Mouse (Mus musculus) layer of hippocampus, adult 8-10 months (tissue): ENCODE results near the gene Shisa8. TPM values are rescaled to one million over a fixed set of nuclear protein-coding genes. Genes with fewer than 3 reads are reported as not detected.

Experiments used
- DNase-seq, 2 experiments: peaks; one replicate each; pipeline ENCODE4 v3.0.0; 2022; ENCODE audit warnings: low spot score in 2 of 2
- total RNA-seq, 4 experiments: library from RNA; stranded (reverse); gene quantifications; 2 replicates each; pipeline ENCODE4 v1.2.4; 2022

Shisa8 gene
- total RNA-seq, 4 experiments from 2014 or later, result 1.6 to 3.5 (median 2.0) TPM

GRCm38 (mm10) chr15:82206365-82207104, 6.1 kb downstream of the Shisa8 start:
- DNase-seq, result peak in 1 of 2 experiments; percentile 49

- DNase-seq, result no peak
Measured at GRCm38 (mm10) chr15:82204680-82205371, 7.8 kb downstream of the Shisa8 start.

GRCm38 (mm10) chr15:82203611-82204351, 8.8 kb downstream of the Shisa8 start:
- no peak for DNase-seq

- DNase-seq, result no peak
Measured at GRCm38 (mm10) chr15:82203090-82203489, 9.5 kb downstream of the Shisa8 start.

- no peak for DNase-seq
Measured at GRCm38 (mm10) chr15:82202086-82202485, 10.5 kb downstream of the Shisa8 start.

GRCm38 (mm10) chr15:82199546-82199945, 13.1 kb downstream of the Shisa8 start:
- DNase-seq, result no peak

GRCm38 (mm10) chr15:82198342-82198741, 14.3 kb downstream of the Shisa8 start:
- no peak for DNase-seq

- no peak for DNase-seq
Measured at GRCm38 (mm10) chr15:82197937-82198336, 14.7 kb downstream of the Shisa8 start.

GRCm38 (mm10) chr15:82197246-82197750, 15.3 kb downstream of the Shisa8 start:
- DNase-seq, result no peak

- no peak for DNase-seq
Measured at GRCm38 (mm10) chr15:82196300-82196699, 16.3 kb downstream of the Shisa8 start.

GRCm38 (mm10) chr15:82192617-82193016, 20.0 kb downstream of the Shisa8 start:
- DNase-seq, result no peak

- peak in 1 of 2 experiments; percentile 42 for DNase-seq
Measured at GRCm38 (mm10) chr15:82188481-82189240, 24.0 kb downstream of the Shisa8 start.

- DNase-seq, result no peak
Measured at GRCm38 (mm10) chr15:82187924-82188323, 24.7 kb downstream of the Shisa8 start.

- DNase-seq, result no peak
Measured at GRCm38 (mm10) chr15:82187401-82187800, 25.2 kb downstream of the Shisa8 start.

- no peak for DNase-seq
Measured at GRCm38 (mm10) chr15:82186931-82187330, 25.7 kb downstream of the Shisa8 start.

GRCm38 (mm10) chr15:82186131-82186530, 26.5 kb downstream of the Shisa8 start:
- no peak for DNase-seq

GRCm38 (mm10) chr15:82185062-82185783, 27.4 kb downstream of the Shisa8 start:
- DNase-seq, result no peak

GRCm38 (mm10) chr15:82184656-82185055, 28.0 kb downstream of the Shisa8 start:
- DNase-seq, result no peak

- no peak for DNase-seq
Measured at GRCm38 (mm10) chr15:82184183-82184582, 28.4 kb downstream of the Shisa8 start.

- no peak for DNase-seq
Measured at GRCm38 (mm10) chr15:82183596-82183995, 29.0 kb downstream of the Shisa8 start.
